Mouse (Mus musculus): ENCODE measurements around the gene Calcb. TPM values are rescaled to one million over a fixed set of nuclear protein-coding genes. Genes with fewer than 3 reads are reported as not detected.

The Calcb gene
- total RNA-seq, 2 experiments from 2014 or later, result 0.84 to 1.0 TPM

DNA sequence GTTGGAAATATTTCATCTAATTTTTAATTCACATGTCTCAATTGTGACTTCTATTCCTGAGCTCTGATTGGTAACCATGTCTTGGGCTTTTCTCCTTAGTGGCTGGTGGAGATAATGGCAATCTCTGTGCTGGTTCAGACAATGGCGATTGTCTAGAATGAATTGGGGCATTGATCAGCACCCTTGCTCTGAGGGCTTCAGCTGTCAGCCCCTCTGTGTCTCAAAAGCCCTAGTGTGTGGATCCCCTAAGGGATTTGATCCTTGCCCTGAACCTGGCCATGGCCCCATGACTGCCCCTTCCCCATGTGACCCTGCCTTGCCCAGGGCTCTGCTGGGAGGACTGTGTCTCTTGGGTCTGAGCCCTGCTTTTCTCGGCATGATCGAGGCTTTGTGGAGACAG lies 29.2 kb downstream of the Calcb start:
- no peak for DNase-seq (ENCODE audit: low spot score)
- intact Hi-C loops (cut with DNase I), result no loop called here

DNA sequence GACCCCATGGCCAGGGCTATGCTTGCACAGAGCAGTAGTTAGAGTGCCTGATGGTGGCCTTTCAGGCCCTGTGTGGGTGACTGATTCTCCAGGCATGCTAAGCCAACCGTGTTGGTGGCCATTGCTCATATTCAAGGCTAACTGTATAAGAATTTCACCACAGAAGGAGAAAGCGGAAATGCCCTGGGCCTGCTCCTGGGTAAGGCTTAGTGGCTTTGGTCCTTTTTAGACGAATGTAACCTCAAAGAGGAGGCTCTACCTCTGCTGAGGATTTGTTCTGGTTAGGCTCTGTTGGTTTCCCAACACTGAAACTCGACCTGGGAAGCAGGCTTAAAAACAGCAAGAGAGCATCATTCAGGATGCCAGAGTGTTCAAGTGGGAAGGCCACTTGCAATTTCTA lies 29.8 kb downstream of the Calcb start:
- no peak for DNase-seq (ENCODE audit: low spot score)
- intact Hi-C loops (cut with DNase I), result no loop called here

DNA sequence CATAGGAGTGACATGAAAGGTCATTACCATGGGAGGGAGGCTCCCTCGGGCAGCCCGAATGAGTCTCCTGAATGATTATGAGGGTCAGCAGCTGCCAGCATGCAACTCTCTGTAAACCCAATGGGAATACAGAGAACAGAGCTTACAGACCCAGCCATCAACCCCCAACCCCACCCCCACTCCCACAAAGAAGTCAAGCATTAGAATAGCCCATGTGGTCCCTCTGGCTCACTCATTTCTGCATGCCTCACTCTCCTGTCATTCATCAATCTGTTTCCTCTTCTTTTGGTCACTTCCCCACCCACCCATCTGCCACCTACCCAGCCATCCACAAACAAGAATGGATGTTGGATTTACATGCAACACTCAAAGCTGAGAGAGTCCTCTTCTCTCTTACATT lies 35.0 kb downstream of the Calcb start:
- DNase-seq (ENCODE audit: low spot score), result no peak
- intact Hi-C loops (cut with DNase I), result no loop called here

DNA sequence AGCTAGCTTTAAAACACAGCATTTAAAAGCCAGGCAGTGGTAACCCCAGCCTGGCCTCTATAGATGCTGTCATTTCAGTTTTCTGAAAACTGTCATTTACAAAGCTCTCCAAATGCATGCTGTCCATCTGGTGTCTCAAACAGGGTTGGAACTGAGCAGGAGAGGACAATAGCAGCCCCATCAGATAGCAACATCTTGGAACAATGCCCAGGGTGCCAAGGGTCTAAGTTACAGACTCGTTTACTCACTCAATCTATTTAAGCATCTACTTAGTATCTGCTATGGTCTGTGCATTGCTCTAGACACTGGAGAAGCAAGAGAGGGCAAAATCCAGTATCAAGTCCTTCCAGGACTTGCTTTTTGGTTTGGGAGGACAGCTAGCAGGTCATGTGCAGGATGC lies 35.8 kb downstream of the Calcb start:
- intact Hi-C loops (cut with DNase I), result no loop called here
- no peak for DNase-seq (ENCODE audit: low spot score)

DNA sequence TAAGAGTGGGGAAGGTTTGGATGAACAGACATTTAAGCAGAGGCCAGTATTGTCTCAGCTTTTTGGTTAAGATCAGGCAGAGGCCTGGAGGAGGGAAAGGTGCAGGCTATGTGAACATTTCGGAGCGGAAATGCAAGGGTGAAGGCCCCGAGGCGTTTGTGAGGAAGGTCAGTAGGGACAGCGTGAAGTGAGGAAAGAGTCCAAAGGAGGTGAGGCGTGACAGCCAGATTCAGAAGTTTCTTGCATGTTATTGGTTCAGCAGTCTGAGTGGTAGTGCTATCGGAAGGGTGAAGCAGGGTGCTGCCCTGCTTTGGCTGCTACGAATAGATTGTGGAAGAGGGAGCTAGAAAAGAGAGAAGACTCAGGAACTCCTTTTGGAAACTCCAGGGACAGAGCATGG lies 36.2 kb downstream of the Calcb start:
- DNase-seq (ENCODE audit: low spot score), result no peak
- intact Hi-C loops (cut with DNase I), result no loop called here

DNA sequence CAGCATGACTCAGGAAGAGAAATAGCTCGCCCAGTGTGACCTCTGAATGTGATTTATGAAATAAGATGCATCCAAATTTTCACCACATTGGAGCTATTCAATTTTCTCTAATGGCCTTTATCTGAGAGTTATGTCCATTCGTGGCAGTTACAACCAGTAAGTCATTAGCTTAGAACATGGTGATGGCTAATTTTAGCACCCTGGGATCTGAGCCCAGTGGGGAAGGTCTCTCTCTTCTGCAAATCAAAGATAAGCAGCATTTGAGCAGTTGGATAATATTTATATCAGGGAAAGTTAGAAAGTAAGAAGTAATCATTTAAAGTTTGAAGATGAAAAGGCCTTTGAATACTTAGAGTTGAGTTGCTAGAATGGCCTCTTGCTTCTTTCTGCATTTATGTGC lies 44.2 kb downstream of the Calcb start:
- intact Hi-C loops (cut with DNase I), result no loop called here
- DNase-seq (ENCODE audit: low spot score), result no peak

DNA sequence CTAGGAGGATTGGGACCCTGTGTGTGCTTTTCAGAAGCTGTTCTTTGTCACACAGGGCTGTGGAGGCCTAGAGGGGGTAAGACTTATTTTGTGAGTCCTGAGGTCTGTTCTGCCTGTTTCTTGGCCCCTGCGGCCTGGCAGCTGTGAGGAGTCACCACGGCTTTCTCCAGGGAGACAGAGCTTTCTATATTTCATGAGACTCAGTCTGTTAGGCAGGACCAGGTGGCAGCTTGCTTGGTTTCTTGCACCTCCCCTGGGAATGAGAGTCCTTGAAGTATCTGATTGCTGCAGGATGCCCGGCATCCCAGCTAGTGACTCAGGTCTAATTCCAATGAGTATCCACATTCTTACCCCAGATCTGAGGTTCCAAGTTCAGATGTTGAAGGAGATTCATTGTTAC lies 46.8 kb downstream of the Calcb start:
- no peak for DNase-seq (ENCODE audit: low spot score)
- intact Hi-C loops (cut with DNase I), result no loop called here

DNA sequence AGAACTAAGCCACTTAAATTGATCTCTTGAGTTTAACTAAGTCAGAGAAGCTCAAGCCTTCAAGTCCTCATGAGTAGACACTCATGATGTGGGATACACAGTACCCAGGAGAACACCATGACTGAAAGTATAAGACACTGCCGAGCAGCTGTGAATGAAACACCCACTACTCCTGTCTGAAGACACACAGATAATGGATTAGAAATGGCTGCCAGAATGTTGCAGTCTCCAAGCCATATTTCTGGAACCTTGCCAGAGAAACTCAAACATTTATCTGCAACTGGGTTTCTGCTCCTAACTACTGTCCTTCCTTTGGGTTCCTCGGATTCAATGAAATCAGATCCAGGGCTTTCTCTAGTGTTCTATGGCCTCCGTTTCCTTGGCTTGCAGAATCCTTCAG lies 48.1 kb downstream of the Calcb start:
- intact Hi-C loops (cut with DNase I), result no loop called here
- no peak for DNase-seq (ENCODE audit: low spot score)

DNA sequence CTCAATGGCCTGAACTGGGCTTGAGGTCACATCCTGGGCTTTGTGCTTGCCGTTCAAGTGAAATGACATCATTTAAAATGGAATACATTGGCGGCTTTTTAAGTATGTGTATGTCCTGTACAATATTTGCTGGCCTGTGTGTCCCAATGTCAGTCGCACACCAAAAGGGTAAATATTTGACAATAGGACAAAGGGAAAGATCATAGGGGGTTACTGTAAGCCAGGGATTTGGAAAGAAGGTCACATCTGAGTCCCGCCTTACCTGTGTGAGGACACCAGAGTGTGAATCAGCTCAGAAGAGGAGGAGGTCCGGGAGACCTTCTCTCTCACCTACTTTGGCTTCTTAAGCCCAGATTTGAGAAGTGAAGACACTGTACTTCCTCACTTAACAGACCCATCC lies 50.1 kb downstream of the Calcb start:
- intact Hi-C loops (cut with DNase I), result no loop called here

DNA sequence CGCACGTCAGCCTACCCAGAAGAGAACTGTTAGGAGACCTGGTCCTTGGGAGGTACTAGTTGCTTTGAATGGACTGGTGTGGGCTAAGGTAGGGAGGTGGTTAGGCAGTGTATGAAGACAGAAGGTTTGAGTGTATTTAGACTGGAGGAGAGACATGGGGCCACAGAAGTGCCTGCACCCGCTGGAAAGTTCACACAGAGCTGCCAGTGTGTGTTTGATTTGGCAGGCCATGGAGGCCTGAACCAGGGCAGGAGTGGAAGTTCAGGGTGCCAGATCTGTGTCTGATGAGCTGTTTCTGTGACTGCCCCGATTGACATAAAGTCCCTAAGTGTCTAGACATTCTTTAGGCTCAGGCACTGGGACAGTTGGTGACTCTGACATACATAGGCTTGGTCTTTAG lies 50.6 kb downstream of the Calcb start:
- no peak for DNase-seq (ENCODE audit: low spot score)
- intact Hi-C loops (cut with DNase I), result no loop called here

More for the DNA sequence above, 50.1 kb downstream of the Calcb start:
- no peak for DNase-seq (ENCODE audit: low spot score)

DNA sequence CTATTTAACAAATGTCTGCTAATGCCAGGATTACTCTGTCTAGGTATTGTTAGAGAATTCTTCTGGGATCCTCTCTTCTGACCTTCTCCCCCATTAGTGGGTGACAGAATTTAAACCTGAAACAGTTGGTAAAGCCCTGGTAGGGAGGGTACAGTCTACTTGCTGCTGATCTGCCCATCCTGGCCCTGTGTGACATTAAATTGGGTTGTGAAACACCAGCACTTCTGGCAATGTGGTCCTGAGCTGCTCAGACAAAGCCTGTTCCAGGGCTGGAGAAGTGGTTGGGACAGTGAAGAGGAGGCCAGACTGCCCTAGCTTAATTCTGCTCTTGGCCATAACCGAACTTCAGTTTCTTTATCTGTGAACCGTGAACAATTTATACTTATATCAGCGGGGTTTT lies 52.1 kb downstream of the Calcb start:
- intact Hi-C loops (cut with DNase I), result no loop called here
- no peak for DNase-seq (ENCODE audit: low spot score)

DNA sequence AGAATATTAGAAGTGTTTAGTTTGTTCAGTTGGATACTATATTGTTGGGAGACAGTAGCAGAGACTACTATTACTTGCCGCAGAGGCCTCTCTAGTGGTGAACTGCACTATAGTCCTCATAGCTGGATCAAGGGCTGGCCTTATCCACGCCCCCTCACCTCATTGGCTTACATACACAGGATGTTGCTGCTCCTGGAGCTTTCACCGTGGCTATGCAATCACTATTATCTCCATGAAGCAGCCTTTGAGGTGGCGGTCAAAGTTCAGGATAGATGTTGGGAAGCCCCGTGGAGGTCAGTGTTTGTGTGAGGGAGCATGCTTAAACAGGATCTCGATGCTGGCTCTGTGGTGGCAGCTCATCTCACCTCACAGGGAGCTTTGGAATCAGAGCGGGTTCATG lies 53.4 kb downstream of the Calcb start:
- no peak for DNase-seq (ENCODE audit: low spot score)
- intact Hi-C loops (cut with DNase I), result no loop called here

Other genes with a start within 250 kb of the Calcb start
- gene Cyp2r1, start 155.7 kb upstream of the Calcb start, total RNA-seq (2021), result 1 to 10 TPM in 1 of 2 experiments, under 1 TPM in 1; 0.44 to 1.1 TPM
- not detected for gene Calca, start 82.3 kb upstream of the Calcb start, total RNA-seq (2021)
- gene Insc, start 25.1 kb downstream of the Calcb start, total RNA-seq (2021), result 1 to 10 TPM; 1.3 to 1.4 TPM